Comparison of ENCODE assay signal across 9 mouse cellular contexts in the genomic region with DNA sequence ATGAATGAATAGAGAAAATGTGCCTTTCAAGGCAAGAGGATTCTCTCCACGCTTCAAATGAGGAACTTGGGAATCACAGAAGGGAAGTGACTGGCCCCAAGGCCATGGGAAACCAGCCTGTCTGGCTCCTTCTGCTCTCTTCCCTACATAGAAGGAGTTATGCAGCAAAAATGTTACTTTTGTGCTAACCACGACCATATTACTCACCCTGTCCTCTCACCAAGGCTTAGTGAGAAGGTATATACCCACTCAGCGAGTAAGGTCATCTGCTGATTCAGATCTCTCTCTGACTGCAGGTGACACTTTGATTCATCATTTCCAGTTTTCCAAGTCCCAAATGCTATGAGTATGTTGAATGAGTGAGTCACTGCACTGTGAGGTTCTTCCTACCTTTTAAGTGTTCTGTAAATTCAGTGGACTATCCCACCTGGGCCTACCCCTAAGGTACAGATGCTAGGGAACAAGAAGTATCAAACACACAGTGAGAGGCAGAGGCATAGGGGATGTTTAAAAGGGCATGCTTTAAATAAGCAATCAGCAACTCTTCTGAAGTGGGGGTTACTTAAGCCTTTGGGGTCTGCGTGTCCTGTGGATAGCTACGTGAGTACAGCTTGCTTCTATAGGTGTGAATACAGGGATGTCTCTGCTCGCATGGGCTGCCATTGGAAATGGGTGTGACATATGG. TPM values are rescaled to one million over a fixed set of nuclear protein-coding genes. Genes with fewer than 3 reads are reported as not detected.
DNase-seq lines count a peak whose midpoint lies in the region; ATAC-seq lines count a peak whose summit lies in the region.
"Had no signal": no experiment of that assay in that cellular context is flagged by ENCODE, and none has a peak within 500 bp of the region (broad histone marks: within the 10 kb centered on the region; RNA-seq: fewer than 3 reads in every experiment).

No protein-coding gene starts in this region.

- no peaks in the 10 kb centered on the region for H3K9me3 ChIP-seq in forebrain, embryonic 13.5 days (replicated peaks)
- H3K9me3 ChIP-seq in forebrain, embryonic 14.5 days (replicated peaks; ENCODE audit: control insufficient read depth, low read length) = no peaks in the 10 kb centered on the region
- H3K9me3 ChIP-seq in liver, embryonic 13.5 days (replicated peaks) = no peaks in the 10 kb centered on the region

- H3K9ac ChIP-seq in forebrain, embryonic 13.5 days = no peak overlapping the region
- no peak overlapping the region for H3K9ac ChIP-seq in forebrain, embryonic 14.5 days (ENCODE audit: low read length)
- H3K9ac ChIP-seq in liver, embryonic 13.5 days = peak overlapping the region; percentile 18; the same call in 1 of the 2 replicates

- H3K27ac ChIP-seq in forebrain, embryonic 13.5 days = 0 out of 2 replicates have a peak overlapping the region, but pooled peaks have one; percentile 10
- no peak overlapping the region; the same call in 1 of the 2 replicates for H3K27ac ChIP-seq in forebrain, embryonic 14.5 days (ENCODE audit: low read depth, low read length)
- H3K27ac ChIP-seq in liver, embryonic 13.5 days = peak overlapping the region; percentile 93

- no peak for DNase-seq in forebrain, embryonic 14.5 days (ENCODE audit: low spot score)
- peak; percentile 61 for DNase-seq in 416B (ENCODE audit: low read depth)
- DNase-seq in heart, adult 9 months (ENCODE audit: low spot score in 2 of 2) = peak; percentile 29 to 41
- no peak for DNase-seq in liver, embryonic 13.5 days
- DNase-seq in cerebellum, postnatal 4 days (ENCODE audit: low spot score in 2 of 2) = no peak
- no peak for DNase-seq in gastrocnemius, adult 18-20 months (ENCODE audit: low spot score)
- DNase-seq in cerebellum, adult 9-10 months = no peak

- peak; percentile 17; the same call in 1 of the 2 replicates for ATAC-seq in forebrain, embryonic 13.5 days
- ATAC-seq in forebrain, embryonic 14.5 days = no peak
- ATAC-seq in liver, embryonic 13.5 days (ENCODE audit: low read depth) = no peak
- ATAC-seq: CD4-positive, CD25-positive, alpha-beta regulatory T cell, adult 4 months had no signal

- no peaks in the 10 kb centered on the region for H3K36me3 ChIP-seq in forebrain, embryonic 13.5 days (ENCODE audit: poor library complexity, severe bottlenecking)
- no peaks in the 10 kb centered on the region for H3K36me3 ChIP-seq in forebrain, embryonic 14.5 days (ENCODE audit: control insufficient read depth, insufficient read depth, low read length)
- no peaks in the 10 kb centered on the region for H3K36me3 ChIP-seq in liver, embryonic 13.5 days

- no peak overlapping the region for H3K4me3 ChIP-seq in forebrain, embryonic 13.5 days
- no peak overlapping the region for H3K4me3 ChIP-seq in forebrain, embryonic 14.5 days (ENCODE audit: low read depth, low read length)
- no peak overlapping the region for H3K4me3 ChIP-seq in liver, embryonic 13.5 days (replicated peaks)

- WGBS in forebrain, embryonic 13.5 days = 72% methylated on average over 6 of the region's 6 CpGs
- whole genome bisulfite sequencing in forebrain, embryonic 14.5 days = 74% methylated on average over 6 of the region's 6 CpGs
- WGBS in liver, embryonic 13.5 days (ENCODE audit: insufficient replicate concordance) = 60% methylated on average over 6 of the region's 6 CpGs

- H3K27me3 ChIP-seq in forebrain, embryonic 13.5 days = no peaks in the 10 kb centered on the region
- no peaks in the 10 kb centered on the region for H3K27me3 ChIP-seq in forebrain, embryonic 14.5 days (replicated peaks; ENCODE audit: control insufficient read depth, insufficient read depth, low read length)
- H3K27me3 ChIP-seq in liver, embryonic 13.5 days = peaks cover 6% of the 10 kb centered on the region; the same call in 1 of the 2 replicates

- H3K4me2 ChIP-seq in forebrain, embryonic 13.5 days = no peak overlapping the region
- no peak overlapping the region for H3K4me2 ChIP-seq in forebrain, embryonic 14.5 days (ENCODE audit: low read length)
- H3K4me2 ChIP-seq in liver, embryonic 13.5 days = peak overlapping the region; percentile 63

- peaks cover 33% of the 10 kb centered on the region for H3K4me1 ChIP-seq in forebrain, embryonic 13.5 days
- peaks cover 25% of the 10 kb centered on the region for H3K4me1 ChIP-seq in forebrain, embryonic 14.5 days (ENCODE audit: control insufficient read depth, insufficient read depth, low read length)
- H3K4me1 ChIP-seq in liver, embryonic 13.5 days (replicated peaks) = peaks cover 56% of the 10 kb centered on the region

RNA-seq across cellular contexts. Expression of a gene that starts 25.3 kb away (rescaled TPM):
- polyA plus RNA-seq in forebrain, embryonic 13.5 days (2015; fragmentation: Nextera tagmentation; extraction: Ambion mirVana) = 126 and 149 TPM in 2 replicates
- polyA plus RNA-seq in forebrain, embryonic 14.5 days (2014; fragmentation: Nextera tagmentation; extraction: Ambion mirVana) = 84.0 and 85.1 TPM in 2 replicates
- 70.9 and 86.6 TPM in 2 replicates for polyA plus RNA-seq in liver, embryonic 13.5 days (2015; fragmentation: Nextera tagmentation; extraction: Ambion mirVana)
- 10 to 100 TPM; 29.1 to 36.7 TPM for total RNA-seq in gastrocnemius, adult 18-20 months (2021)

Comparison
In these comparisons a context has a peak if more than half of its experiments do, and no peak if none do; other contexts are left out.
1. DNase-seq: peak in 416B (single experiment) and heart, adult 9 months (2 of 2); none in forebrain, embryonic 14.5 days (single experiment), liver, embryonic 13.5 days (single experiment), cerebellum, postnatal 4 days (0 of 2), gastrocnemius, adult 18-20 months (single experiment) and cerebellum, adult 9-10 months (single experiment).